Mouse (Mus musculus): ENCODE measurements around the gene Gm14391.
"Not testable (repeated sequence)": the region's sequence is repeated elsewhere in the genome, so short reads cannot be mapped to it uniquely, and the experiment has no call there.

Gm14391 gene

GRCm38 (mm10) chr2:175206732-175207131, at the start of gene Gm14391:
Gm14391 (minus strand) TSS chr2:175206917.
- ATAC-seq (ENCODE audit: insufficient number of reproducible peaks, low FRiP score, low TSS enrichment) = not testable (repeated sequence)

DNA sequence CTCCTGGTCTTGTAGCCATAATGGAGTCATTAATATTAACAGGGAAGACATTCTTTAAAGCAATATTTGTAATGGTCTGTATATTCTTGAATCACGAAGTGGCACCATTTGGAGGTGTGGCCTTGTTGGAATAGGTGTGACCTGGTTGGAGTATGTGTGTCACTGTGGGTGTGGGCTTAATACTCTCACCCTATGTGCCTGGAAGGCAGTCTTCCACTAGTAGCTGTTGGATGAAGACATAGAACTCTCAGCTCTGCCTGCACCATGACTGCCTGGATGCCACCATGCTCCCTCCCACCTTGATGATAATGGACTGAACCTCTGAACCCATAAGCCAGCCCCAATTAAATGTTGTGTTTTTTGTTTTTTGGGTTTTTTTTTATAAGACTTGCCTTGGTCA, 27.7 kb downstream of the Gm14391 start:
- not testable (repeated sequence) for ATAC-seq (ENCODE audit: insufficient number of reproducible peaks, low FRiP score, low TSS enrichment)

DNA sequence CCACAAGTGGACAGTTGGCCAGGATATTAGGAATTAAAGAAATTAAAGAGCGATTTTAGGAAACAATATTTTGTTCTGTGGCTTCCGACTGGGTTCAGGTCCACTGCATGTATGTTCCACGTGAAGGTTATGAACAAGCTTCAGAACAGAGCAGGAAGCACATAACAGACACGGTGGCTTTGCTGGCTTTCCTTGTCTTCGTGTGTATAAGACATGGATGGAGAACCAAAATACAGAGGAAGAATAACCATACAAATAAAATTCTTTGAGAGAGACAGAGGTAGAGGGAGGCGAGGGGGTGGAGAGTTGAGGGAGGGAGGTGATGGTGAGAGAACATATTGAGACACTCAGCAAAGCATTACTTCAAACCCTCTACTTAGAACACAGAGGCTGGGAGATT, 30.4 kb downstream of the Gm14391 start:
- ATAC-seq (ENCODE audit: insufficient number of reproducible peaks, low FRiP score, low TSS enrichment) = no peak

DNA sequence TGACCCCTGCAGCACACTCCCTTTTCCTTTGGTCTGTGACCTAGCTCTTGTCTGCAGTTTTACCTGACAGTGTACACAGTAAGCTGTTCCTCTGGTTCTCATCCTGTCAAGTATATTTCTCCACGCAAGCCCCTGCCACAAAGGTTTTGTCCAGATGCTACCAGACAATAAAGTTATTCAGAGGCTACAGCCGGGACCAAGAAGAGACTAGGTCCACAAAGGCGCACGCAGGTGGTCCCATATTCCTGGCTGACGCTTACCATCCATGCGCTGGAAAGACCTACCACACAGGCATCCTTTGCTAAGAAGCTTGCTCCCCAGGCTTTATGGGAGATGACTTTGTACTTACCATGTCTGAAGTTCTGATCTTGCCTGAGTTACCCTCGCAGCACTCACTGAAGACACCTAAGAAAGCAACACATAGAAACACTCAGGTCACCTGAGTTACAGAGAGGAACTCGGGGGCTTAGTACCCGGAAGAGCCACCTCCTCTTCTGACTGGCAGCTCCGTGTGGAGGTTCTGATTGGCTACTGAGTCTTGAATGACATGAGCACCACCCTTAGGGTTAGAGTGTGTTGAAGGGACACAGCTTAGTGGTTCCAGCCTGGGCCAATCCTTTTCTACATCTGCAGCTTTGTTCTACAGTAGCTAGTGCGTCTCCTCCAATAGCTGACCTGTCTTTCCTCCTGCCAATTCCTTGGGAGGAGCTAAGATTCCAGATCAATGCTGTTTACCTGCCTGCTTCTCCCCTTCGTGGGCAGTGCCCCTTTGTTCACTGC, 31.1 kb downstream of the Gm14391 start, which contains the start of gene Gm14443:
Gene Gm14443 (minus strand): TSS at position 471 of the 780 bp plus-strand sequence.
- ATAC-seq (ENCODE audit: insufficient number of reproducible peaks, low FRiP score, low TSS enrichment) = not testable (repeated sequence)

DNA sequence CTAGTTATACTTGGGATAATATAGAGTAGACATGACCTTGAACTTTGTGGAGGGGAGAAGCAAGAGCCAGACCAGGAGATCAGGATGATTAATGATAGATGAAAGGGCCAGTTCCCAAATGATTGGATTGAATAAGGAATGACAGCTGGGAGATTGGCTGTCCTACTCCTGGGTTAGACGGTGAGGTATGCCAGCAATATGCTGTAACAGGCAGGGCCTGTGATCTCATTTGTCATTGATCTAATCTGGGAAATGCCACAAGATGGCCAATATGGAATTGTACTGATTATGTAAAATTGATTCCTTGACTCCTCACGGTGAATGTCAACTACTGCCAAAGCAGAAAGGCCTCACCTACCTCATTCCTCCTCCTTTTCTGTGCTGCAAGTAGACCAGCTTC, 32.7 kb downstream of the Gm14391 start:
- not testable (repeated sequence) for ATAC-seq (ENCODE audit: insufficient number of reproducible peaks, low FRiP score, low TSS enrichment)

DNA sequence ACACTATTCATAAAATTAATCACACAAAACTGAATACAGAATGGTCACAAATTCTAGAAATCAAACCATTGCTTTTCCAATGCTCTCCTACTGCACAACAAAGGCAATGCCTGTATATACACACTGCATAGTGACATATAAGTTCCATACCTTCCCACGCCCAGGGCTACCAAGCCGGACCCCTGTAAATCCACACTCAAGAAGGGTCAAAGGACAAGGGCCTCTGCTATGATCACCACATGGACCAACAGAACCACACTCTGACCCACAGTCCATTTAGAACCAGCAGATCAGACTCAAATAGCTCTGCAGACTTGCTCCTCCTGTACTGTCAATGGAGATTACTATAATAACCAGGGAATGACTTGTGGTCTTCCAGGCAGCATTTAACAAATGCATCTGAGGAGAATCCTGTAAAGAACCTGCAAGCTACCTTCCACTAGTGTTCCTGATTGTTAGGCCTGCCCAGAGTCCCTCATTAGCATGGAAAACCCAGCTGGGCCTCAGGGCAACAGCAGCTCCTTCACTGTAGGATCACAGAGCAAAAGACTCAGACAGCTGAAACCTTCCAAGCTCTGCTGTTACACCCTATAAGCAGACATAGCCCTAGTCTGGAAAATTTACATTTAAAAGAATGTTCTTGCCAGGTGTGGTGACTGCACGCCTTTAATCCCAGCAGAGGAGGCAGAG, 33.7 kb downstream of the Gm14391 start:
- not testable (repeated sequence) for ATAC-seq (ENCODE audit: insufficient number of reproducible peaks, low FRiP score, low TSS enrichment)

GRCm38 (mm10) chr2:175172123-175172522, 34.6 kb downstream of the Gm14391 start:
- ATAC-seq (ENCODE audit: insufficient number of reproducible peaks, low FRiP score, low TSS enrichment) = no peak

- ATAC-seq (ENCODE audit: insufficient number of reproducible peaks, low FRiP score, low TSS enrichment) = not testable (repeated sequence)
These were observed 39.8 kb downstream of the Gm14391 start for GRCm38 (mm10) chr2:175166870-175167269.

DNA sequence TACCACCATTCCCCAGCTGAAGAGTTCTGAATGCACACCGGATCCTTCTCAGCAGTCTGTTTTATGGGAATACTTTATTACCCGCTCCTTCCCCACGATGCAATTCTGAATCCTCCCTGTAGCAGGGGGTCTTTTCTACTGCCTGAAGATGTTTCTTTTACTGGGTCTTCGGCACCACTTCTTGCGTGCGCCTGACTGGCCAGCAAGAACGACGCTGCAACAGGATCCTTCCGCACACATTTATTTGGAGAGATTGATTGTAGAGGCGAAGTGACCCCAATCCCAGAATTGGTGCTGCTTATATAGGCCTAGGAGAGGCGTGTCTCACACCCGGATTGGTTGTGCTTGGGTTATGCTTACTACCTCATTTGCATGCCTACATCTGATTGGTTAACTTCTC, 41.6 kb downstream of the Gm14391 start:
- ATAC-seq (ENCODE audit: insufficient number of reproducible peaks, low FRiP score, low TSS enrichment) = not testable (repeated sequence)

DNA sequence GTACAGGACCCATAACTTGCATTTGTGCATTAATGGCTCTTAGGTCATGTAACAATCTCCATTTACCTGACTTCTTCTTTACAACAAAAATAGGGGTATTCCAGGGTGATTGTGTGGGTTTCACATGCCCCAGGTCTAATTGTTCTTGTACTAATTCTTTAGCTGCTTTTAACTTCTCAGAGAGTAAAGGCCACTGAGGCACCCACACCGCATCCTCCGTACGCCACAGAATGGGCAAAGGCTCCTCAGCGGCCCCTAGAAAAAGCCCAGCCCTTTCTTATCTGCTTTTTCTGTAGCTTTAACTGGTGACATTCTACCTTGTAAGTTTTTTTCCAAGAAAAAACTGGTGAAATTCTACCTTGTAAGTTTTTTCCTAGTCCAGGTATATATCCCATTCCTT, 45.3 kb downstream of the Gm14391 start:
- not testable (repeated sequence) for ATAC-seq (ENCODE audit: insufficient number of reproducible peaks, low FRiP score, low TSS enrichment)

- ATAC-seq (ENCODE audit: insufficient number of reproducible peaks, low FRiP score, low TSS enrichment) = no peak
These were observed 48.1 kb downstream of the Gm14391 start for GRCm38 (mm10) chr2:175158642-175159041.

GRCm38 (mm10) chr2:175156696-175157095, 50.0 kb downstream of the Gm14391 start:
- ATAC-seq (ENCODE audit: insufficient number of reproducible peaks, low FRiP score, low TSS enrichment) = no peak

DNA sequence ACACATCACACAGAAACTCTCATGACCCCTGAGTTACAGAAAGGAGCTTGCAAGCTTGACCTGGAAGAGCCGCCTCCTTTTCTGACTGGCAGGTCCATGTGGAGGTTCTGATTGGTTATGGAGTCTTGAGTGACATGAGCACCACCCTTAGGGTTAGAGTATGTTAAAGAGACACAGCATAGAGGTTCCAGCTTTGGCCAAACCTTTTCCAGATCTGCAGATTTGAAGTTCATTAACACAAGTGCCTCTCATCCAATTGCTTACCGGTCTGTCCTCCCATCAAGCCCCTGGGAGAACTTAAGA, 64.8 kb downstream of the Gm14391 start, which contains the start of gene Gm14399:
Gene Gm14399 (minus strand): TSS at position 20 of the 303 bp plus-strand sequence.
- not testable (repeated sequence) for ATAC-seq (ENCODE audit: insufficient number of reproducible peaks, low FRiP score, low TSS enrichment)

- not testable (repeated sequence) for ATAC-seq (ENCODE audit: insufficient number of reproducible peaks, low FRiP score, low TSS enrichment)
These were observed 65.4 kb downstream of the Gm14391 start for GRCm38 (mm10) chr2:175141118-175141992.

Measured in cerebellum, adult (tissue).